ENCODE assay signal across 8 mouse cellular contexts in the genomic region with DNA sequence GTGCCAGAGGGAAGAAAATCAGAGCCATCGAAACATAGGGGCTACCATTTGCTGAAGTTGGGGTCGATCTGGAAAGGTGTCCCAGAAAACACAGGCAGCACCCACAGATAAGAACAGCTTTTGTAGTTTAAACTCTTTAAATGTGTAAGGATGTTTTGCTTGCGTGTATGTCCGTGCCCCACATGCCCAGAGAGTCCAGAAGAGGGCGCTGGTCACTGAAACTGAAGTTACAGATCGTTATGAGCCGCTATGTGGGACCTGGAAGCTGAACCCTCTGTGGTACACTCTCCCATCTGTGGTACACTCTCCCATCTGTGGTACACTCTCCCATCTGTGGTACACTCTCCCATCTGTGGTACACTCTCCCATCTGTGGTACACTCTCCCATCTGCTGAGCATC. TPM values are rescaled to one million over a fixed set of nuclear protein-coding genes. Genes with fewer than 3 reads are reported as not detected.
DNase-seq lines count a peak whose midpoint lies in the region; ATAC-seq and TF ChIP-seq lines count a peak whose summit lies in the region.

No protein-coding gene starts in this region.

- H3K27ac ChIP-seq in layer of hippocampus, adult 2 months, result peak overlapping the region; percentile 95
- H3K27ac ChIP-seq in forebrain, embryonic 11.5 days (ENCODE audit: low read depth, low read length), result peak overlapping the region; percentile 75; the same call in 1 of the 2 replicates
- H3K27ac ChIP-seq in hindbrain, embryonic 14.5 days, result peak overlapping the region; percentile 88
- H3K27ac ChIP-seq in limb, embryonic 15.5 days, result peak overlapping the region; percentile 94
- H3K27ac ChIP-seq in midbrain, embryonic 15.5 days, result peak overlapping the region; percentile 88

- peak overlapping the region; percentile 71 for H3K9ac ChIP-seq in forebrain, embryonic 11.5 days (ENCODE audit: low read length)
- peak overlapping the region; percentile 76 for H3K9ac ChIP-seq in hindbrain, embryonic 14.5 days
- peak overlapping the region; percentile 57 for H3K9ac ChIP-seq in limb, embryonic 15.5 days
- peak overlapping the region; percentile 75 for H3K9ac ChIP-seq in midbrain, embryonic 15.5 days

- no peaks in the 10 kb centered on the region for H3K36me3 ChIP-seq in forebrain, embryonic 11.5 days (ENCODE audit: control insufficient read depth, insufficient read depth, low read length)
- no peaks in the 10 kb centered on the region for H3K36me3 ChIP-seq in hindbrain, embryonic 14.5 days (replicated peaks; ENCODE audit: control insufficient read depth, insufficient read depth)
- no peaks in the 10 kb centered on the region for H3K36me3 ChIP-seq in limb, embryonic 15.5 days
- no peaks in the 10 kb centered on the region for H3K36me3 ChIP-seq in midbrain, embryonic 15.5 days (replicated peaks)

- peak overlapping the region; percentile 54 for H3K4me3 ChIP-seq in layer of hippocampus, adult 2 months
- H3K4me3 ChIP-seq in forebrain, embryonic 11.5 days (ENCODE audit: low read depth, low read length), result peak overlapping the region; percentile 53
- H3K4me3 ChIP-seq in hindbrain, embryonic 14.5 days (replicated peaks; ENCODE audit: low read length), result peak overlapping the region; percentile 48
- peak overlapping the region; percentile 55 for H3K4me3 ChIP-seq in limb, embryonic 15.5 days
- peak overlapping the region; percentile 66 for H3K4me3 ChIP-seq in midbrain, embryonic 15.5 days

- H3K4me2 ChIP-seq in forebrain, embryonic 11.5 days (ENCODE audit: low read depth, low read length, severe bottlenecking), result peak overlapping the region; percentile 80
- peak overlapping the region; percentile 77 for H3K4me2 ChIP-seq in hindbrain, embryonic 14.5 days (replicated peaks)
- H3K4me2 ChIP-seq in limb, embryonic 15.5 days, result peak overlapping the region; percentile 63
- H3K4me2 ChIP-seq in midbrain, embryonic 15.5 days, result peak overlapping the region; percentile 82

- H3K9me3 ChIP-seq in forebrain, embryonic 11.5 days (ENCODE audit: control insufficient read depth, low read length), result no peaks in the 10 kb centered on the region
- no peaks in the 10 kb centered on the region for H3K9me3 ChIP-seq in hindbrain, embryonic 14.5 days (ENCODE audit: control insufficient read depth, low read length)
- no peaks in the 10 kb centered on the region for H3K9me3 ChIP-seq in limb, embryonic 15.5 days
- H3K9me3 ChIP-seq in midbrain, embryonic 15.5 days, result no peaks in the 10 kb centered on the region

- peaks cover 3% of the 10 kb centered on the region; the same call in 1 of the 2 replicates for H3K4me1 ChIP-seq in forebrain, embryonic 11.5 days (replicated peaks; ENCODE audit: control insufficient read depth, insufficient read depth, low read length)
- peaks cover 12% of the 10 kb centered on the region for H3K4me1 ChIP-seq in hindbrain, embryonic 14.5 days (replicated peaks; ENCODE audit: control insufficient read depth, insufficient read depth, low read length)
- peaks cover 23% of the 10 kb centered on the region for H3K4me1 ChIP-seq in limb, embryonic 15.5 days
- peaks cover 17% of the 10 kb centered on the region for H3K4me1 ChIP-seq in midbrain, embryonic 15.5 days

- H3K27me3 ChIP-seq in forebrain, embryonic 11.5 days (ENCODE audit: control insufficient read depth, insufficient read depth, low read length), result no peaks in the 10 kb centered on the region
- no peaks in the 10 kb centered on the region for H3K27me3 ChIP-seq in hindbrain, embryonic 14.5 days (ENCODE audit: control insufficient read depth, insufficient read depth, low read length)
- H3K27me3 ChIP-seq in limb, embryonic 15.5 days, result no peaks in the 10 kb centered on the region
- H3K27me3 ChIP-seq in midbrain, embryonic 15.5 days (replicated peaks), result no peaks in the 10 kb centered on the region

- peak; percentile 36; the same call in 1 of the 2 replicates for ATAC-seq in forebrain, embryonic 11.5 days (replicated peaks; ENCODE audit: low FRiP score)
- peak; percentile 25; the same call in 1 of the 2 replicates for ATAC-seq in hindbrain, embryonic 14.5 days (ENCODE audit: low FRiP score)
- ATAC-seq in limb, embryonic 15.5 days (ENCODE audit: insufficient number of reproducible peaks, low FRiP score, low TSS enrichment, low read depth), result 0 out of 2 replicates have a peak, but pooled peaks have one; percentile 40
- peak; percentile 72 for ATAC-seq in midbrain, embryonic 15.5 days (replicated peaks)

- peak; percentile 71 for TF ChIP-seq CTCF in layer of hippocampus, adult 2 months (conservative IDR thresholded peaks at IDR 0.05)

- WGBS in forebrain, embryonic 11.5 days, result 20% methylated on average over 7 of the region's 7 CpGs
- 17% methylated on average over 7 of the region's 7 CpGs for WGBS in hindbrain, embryonic 14.5 days
- 22% methylated on average over 7 of the region's 7 CpGs for WGBS in limb, embryonic 15.5 days
- WGBS in midbrain, embryonic 15.5 days, result 21% methylated on average over 7 of the region's 7 CpGs

- no peak for DNase-seq in layer of hippocampus, adult 2 months (ENCODE audit: low spot score in 2 of 2)
- DNase-seq in layer of hippocampus, adult 9-11 months, result no peak
- peak; percentile 57 for DNase-seq in c-Kit-positive CD71-positive TER-119-positive erythroid progenitor cells, embryonic 14.5 days (ENCODE audit: low spot score)
- DNase-seq in forebrain, embryonic 11.5 days (ENCODE audit: low spot score), result peak; percentile 74
- DNase-seq in hindbrain, embryonic 14.5 days (ENCODE audit: low spot score), result peak; percentile 75
- DNase-seq in testis, postnatal 10 days (ENCODE audit: low spot score), result peak; percentile 78

RNA-seq across cellular contexts. Expression of gene Tsga10ip, which starts 4.8 kb away (rescaled TPM):
- total RNA-seq in layer of hippocampus, adult 2 months (2021), result under 1 TPM; 0.20 to 0.37 TPM
- polyA plus RNA-seq in forebrain, embryonic 11.5 days (2014; fragmentation: Nextera tagmentation; extraction: Ambion mirVana), result not detected in 2 replicates
- polyA plus RNA-seq in hindbrain, embryonic 14.5 days (2014; fragmentation: Nextera tagmentation; extraction: Ambion mirVana), result not detected in 2 replicates
- 0.42 TPM in 1 of 2 replicates, not detected in the other for polyA plus RNA-seq in limb, embryonic 15.5 days (2015; fragmentation: Nextera tagmentation; extraction: Ambion mirVana)
- not detected in 2 replicates for polyA plus RNA-seq in midbrain, embryonic 15.5 days (2015; fragmentation: Nextera tagmentation; extraction: Ambion mirVana)

RNA-seq across cellular contexts. Expression of gene Drap1, which starts 17.6 kb away (rescaled TPM):
- 100 to 1,000 TPM; 316 to 335 TPM for total RNA-seq in layer of hippocampus, adult 2 months (2021)
- 193 and 202 TPM in 2 replicates for polyA plus RNA-seq in forebrain, embryonic 11.5 days (2014; fragmentation: Nextera tagmentation; extraction: Ambion mirVana)
- polyA plus RNA-seq in hindbrain, embryonic 14.5 days (2014; fragmentation: Nextera tagmentation; extraction: Ambion mirVana), result 237 and 253 TPM in 2 replicates
- polyA plus RNA-seq in limb, embryonic 15.5 days (2015; fragmentation: Nextera tagmentation; extraction: Ambion mirVana), result 254 and 257 TPM in 2 replicates
- 291 and 296 TPM in 2 replicates for polyA plus RNA-seq in midbrain, embryonic 15.5 days (2015; fragmentation: Nextera tagmentation; extraction: Ambion mirVana)

RNA-seq across cellular contexts. Expression of gene AI837181, which starts 17.8 kb away (rescaled TPM):
- total RNA-seq in layer of hippocampus, adult 2 months (2021), result 10 to 100 TPM; 61.9 to 70.7 TPM
- 34.6 and 42.0 TPM in 2 replicates for polyA plus RNA-seq in forebrain, embryonic 11.5 days (2014; fragmentation: Nextera tagmentation; extraction: Ambion mirVana)
- polyA plus RNA-seq in hindbrain, embryonic 14.5 days (2014; fragmentation: Nextera tagmentation; extraction: Ambion mirVana), result 61.3 and 66.0 TPM in 2 replicates
- 68.6 and 69.9 TPM in 2 replicates for polyA plus RNA-seq in limb, embryonic 15.5 days (2015; fragmentation: Nextera tagmentation; extraction: Ambion mirVana)
- 71.5 and 74.9 TPM in 2 replicates for polyA plus RNA-seq in midbrain, embryonic 15.5 days (2015; fragmentation: Nextera tagmentation; extraction: Ambion mirVana)

RNA-seq across cellular contexts. Expression of gene Sart1, which starts 18.6 kb away (rescaled TPM):
- total RNA-seq in layer of hippocampus, adult 2 months (2021), result 100 to 1,000 TPM; 113 to 125 TPM
- 87.1 and 101 TPM in 2 replicates for polyA plus RNA-seq in forebrain, embryonic 11.5 days (2014; fragmentation: Nextera tagmentation; extraction: Ambion mirVana)
- polyA plus RNA-seq in hindbrain, embryonic 14.5 days (2014; fragmentation: Nextera tagmentation; extraction: Ambion mirVana), result 53.3 and 57.3 TPM in 2 replicates
- 67.0 and 72.1 TPM in 2 replicates for polyA plus RNA-seq in limb, embryonic 15.5 days (2015; fragmentation: Nextera tagmentation; extraction: Ambion mirVana)
- 72.5 and 77.3 TPM in 2 replicates for polyA plus RNA-seq in midbrain, embryonic 15.5 days (2015; fragmentation: Nextera tagmentation; extraction: Ambion mirVana)

RNA-seq across cellular contexts. Expression of gene Banf1, which starts 40.2 kb away (rescaled TPM):
- 10 to 100 TPM; 81.0 to 86.2 TPM for total RNA-seq in layer of hippocampus, adult 2 months (2021)
- 470 and 498 TPM in 2 replicates for polyA plus RNA-seq in forebrain, embryonic 11.5 days (2014; fragmentation: Nextera tagmentation; extraction: Ambion mirVana)
- 308 and 323 TPM in 2 replicates for polyA plus RNA-seq in hindbrain, embryonic 14.5 days (2014; fragmentation: Nextera tagmentation; extraction: Ambion mirVana)
- polyA plus RNA-seq in limb, embryonic 15.5 days (2015; fragmentation: Nextera tagmentation; extraction: Ambion mirVana), result 372 and 374 TPM in 2 replicates
- polyA plus RNA-seq in midbrain, embryonic 15.5 days (2015; fragmentation: Nextera tagmentation; extraction: Ambion mirVana), result 307 and 337 TPM in 2 replicates

Comparison
In these comparisons a context has a peak if more than half of its experiments do, and no peak if none do; other contexts are left out.
1. DNase-seq: peak in c-Kit-positive CD71-positive TER-119-positive erythroid progenitor cells, embryonic 14.5 days (single experiment), forebrain, embryonic 11.5 days (single experiment), hindbrain, embryonic 14.5 days (single experiment) and testis, postnatal 10 days (single experiment); none in layer of hippocampus, adult 2 months (0 of 2) and layer of hippocampus, adult 9-11 months (single experiment).
2. Peak in every context shown above with its lines, with median percentiles within 50 percentile points of each other: H3K27ac ChIP-seq, H3K4me3 ChIP-seq, ATAC-seq, H3K4me2 ChIP-seq and H3K9ac ChIP-seq.